Mouse (Mus musculus) forebrain, postnatal 0 days (tissue): Measurements from ENCODE around the gene Hand2. TPM values are rescaled to one million over a fixed set of nuclear protein-coding genes. Genes with fewer than 3 reads are reported as not detected.

ENCODE experiments used
- ATAC-seq: fragments of 200-750 bp; cut with Nextera tagmentation; 2 replicates; pipeline ENCODE4 v1.8.0; 2017; ENCODE audit warnings: mild to moderate bottlenecking, moderate library complexity
- DNase-seq: peaks from one replicate; pipeline ENCODE4 v3.0.0-alpha.2; 2015
- H3K27ac ChIP-seq: fragments of 300-500 bp; sonication (generic); 2 replicates; pipeline ENCODE4 v1.5.1; 2014; ENCODE audit warnings: low read depth, mild to moderate bottlenecking, antibody characterized with exemption, low read length, moderate library complexity, mixed read lengths
- H3K27me3 ChIP-seq: fragments of 300-500 bp; sonication (generic); 2 replicates; pipeline ENCODE4 v1.6.1; 2014; ENCODE audit warnings: mild to moderate bottlenecking, low read length, mixed read lengths; ENCODE audit not compliant: insufficient read depth
- H3K36me3 ChIP-seq: fragments of 300-500 bp; sonication (generic); 2 replicates; pipeline ENCODE4 v1.6.1; 2014; ENCODE audit warnings: mild to moderate bottlenecking, moderate library complexity; ENCODE audit not compliant: insufficient read depth
- H3K4me1 ChIP-seq: fragments of 300-500 bp; sonication (generic); 2 replicates; pipeline ENCODE4 v1.6.1; 2014; ENCODE audit warnings: antibody characterized with exemption; ENCODE audit not compliant: insufficient read depth
- H3K4me2 ChIP-seq: fragments of 300-500 bp; sonication (generic); 2 replicates; pipeline ENCODE4 v1.6.1; 2014; ENCODE audit warnings: low read depth, mild to moderate bottlenecking, moderate library complexity
- H3K4me3 ChIP-seq: fragments of 300-500 bp; sonication (generic); 2 replicates; pipeline ENCODE4 v1.5.1; 2014; ENCODE audit warnings: low read depth, low read length, mixed read lengths
- H3K9ac ChIP-seq: fragments of 300-500 bp; sonication (generic); 2 replicates; pipeline ENCODE4 v1.6.1; 2014; ENCODE audit warnings: mild to moderate bottlenecking
- H3K9me3 ChIP-seq: fragments of 300-500 bp; sonication (generic); 2 replicates; pipeline ENCODE4 v1.6.1; 2016; ENCODE audit warnings: low read length
- CTCF ChIP-seq: sonication (generic); IDR thresholded peaks from 2 replicates; pipeline ENCODE4 v1.5.1; 2016; ENCODE audit warnings: antibody characterized with exemption, control low read depth, low read depth
- WGBS: fragments of 180-500 bp; shearing (Covaris S2); extraction: QIAGEN DNeasy Blood & Tissue Kit; methylation state at CpG from one replicate; pipeline ENCODE4 v1.1.7; 2014; 5-methylcytosine and 5-hydroxymethylcytosine counted together
- polyA plus RNA-seq: library from polyadenylated mRNA; unstranded; fragments of >200 nt; fragmentation: Nextera tagmentation; extraction: Ambion mirVana; gene quantifications from 2 replicates; pipeline ENCODE4 v1.2.1, GENCODE M21; 2015
- total RNA-seq: library from RNA; depleted of rRNA; stranded (reverse); fragments of >200 nt; gene quantifications from 2 replicates; pipeline ENCODE4 v1.2.3, GENCODE M21; 2014

Gene Hand2
- total and polyA plus RNA-seq, 2 experiments from 2014 or later, result not detected

DNA sequence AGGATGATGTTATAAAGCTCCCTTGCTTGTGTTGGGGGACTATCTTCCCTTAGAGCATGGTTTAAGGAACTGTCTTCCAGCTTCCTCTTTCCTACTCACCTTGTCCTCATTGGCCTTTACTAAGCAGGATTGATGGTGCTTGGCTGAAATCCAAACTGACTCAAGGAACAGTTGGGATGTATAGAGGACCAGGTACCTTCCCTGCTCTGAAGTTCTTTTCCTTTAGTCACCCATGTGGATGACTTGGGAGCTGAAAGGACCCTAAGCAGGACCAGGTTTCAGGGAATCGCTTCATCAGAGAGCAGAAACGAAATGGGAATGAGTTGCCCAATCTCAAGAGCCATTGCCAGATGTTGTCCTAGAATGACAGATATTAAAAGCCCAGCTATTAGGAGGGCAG is 31.1 kb downstream of the Hand2 start:
- Histone ChIP-seq H3K4me1 (no peaks in the 10 kb centered on the region), H3K27ac (no peak overlapping the region), H3K4me3 (no peak overlapping the region), H3K9ac (no peak overlapping the region), H3K9me3 (no peaks in the 10 kb centered on the region), H3K4me2 (no peak overlapping the region), H3K36me3 (no peaks in the 10 kb centered on the region), H3K27me3 (peaks cover 75% of the 10 kb centered on the region)
- ATAC-seq (no peak), DNase-seq (no peak)
- TF ChIP-seq CTCF, result no peak
- WGBS, result 13% methylated on average over 2 of the region's 2 CpGs

DNA sequence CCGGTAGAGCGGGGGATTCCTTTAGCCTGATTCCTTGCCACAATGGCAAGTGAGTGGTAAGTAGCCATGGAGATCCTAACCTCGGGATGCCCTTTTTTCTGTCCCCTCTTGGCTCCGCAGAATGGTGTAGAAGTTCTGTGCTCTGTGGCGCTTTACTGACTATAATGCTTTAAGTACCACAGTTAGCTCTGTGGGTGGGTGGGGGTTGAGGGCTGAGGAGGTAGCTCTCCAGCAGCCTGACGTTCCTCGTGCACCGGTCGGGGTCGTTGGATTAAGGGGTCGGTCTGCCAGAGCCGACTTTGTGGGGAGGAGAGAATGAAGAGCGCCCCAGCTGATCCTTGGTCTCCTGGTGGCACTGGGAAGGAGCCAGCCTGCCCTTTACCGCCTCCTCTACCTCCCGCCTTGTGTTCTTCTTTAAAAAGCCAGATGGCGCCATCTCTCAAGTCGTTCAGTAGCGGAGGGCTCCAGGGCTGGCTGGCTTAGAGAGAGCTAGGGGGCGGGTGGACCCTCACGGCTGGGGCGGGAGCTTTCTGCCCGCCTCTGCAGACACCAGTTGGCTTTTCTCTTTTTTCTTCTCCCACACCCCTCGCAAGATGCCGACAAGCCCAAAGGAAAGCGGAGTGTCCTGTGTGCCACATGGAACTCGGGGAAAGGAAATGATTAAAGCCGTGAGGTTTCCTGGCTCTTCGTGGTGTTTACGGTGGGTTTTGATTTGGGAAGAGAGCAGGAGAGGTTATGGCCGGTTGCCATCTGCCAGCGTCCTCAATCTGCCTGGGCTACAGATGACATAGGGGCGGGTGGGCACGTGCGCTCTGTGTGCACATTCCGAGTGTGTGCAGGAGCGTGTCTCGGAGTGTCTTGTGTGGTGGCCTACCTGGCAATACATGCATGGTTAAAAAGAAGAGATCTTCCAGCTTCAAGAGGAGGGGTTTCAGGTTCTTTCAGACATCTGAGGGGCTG is 32.8 kb downstream of the Hand2 start:
- H3K4me1 ChIP-seq, result no peaks in the 10 kb centered on the region
- peak; percentile 79 for DNase-seq
- WGBS, result 2% methylated on average over 37 of the region's 37 CpGs

DNA sequence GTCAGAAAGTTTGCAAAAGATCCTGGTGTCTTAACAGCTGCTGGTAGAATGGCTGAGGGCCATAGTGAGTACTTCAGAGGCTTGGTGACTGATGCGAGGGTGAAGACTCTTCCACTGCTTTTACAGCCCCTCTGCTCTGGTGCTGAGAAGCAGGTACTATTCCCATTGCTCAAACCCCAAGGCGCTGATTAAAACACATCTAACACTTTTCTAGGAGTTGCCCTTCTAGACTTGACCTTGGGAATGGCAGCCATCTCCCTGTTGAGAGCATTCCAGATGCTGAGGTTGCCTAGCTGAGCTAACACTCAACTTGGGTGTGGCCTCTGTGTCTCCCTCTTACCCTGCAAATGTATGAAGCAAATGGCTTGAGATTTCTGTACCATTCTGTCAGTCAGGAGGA is 34.1 kb downstream of the Hand2 start:
- TF ChIP-seq CTCF, result no peak
- 80% methylated on average over 2 of the region's 2 CpGs for WGBS
- H3K27ac ChIP-seq, result no peak overlapping the region
- no peaks in the 10 kb centered on the region for H3K4me1 ChIP-seq
- ATAC-seq (no peak), DNase-seq (no peak)
- H3K4me3 ChIP-seq, result no peak overlapping the region
- H3K9ac ChIP-seq, result no peak overlapping the region
- H3K36me3 ChIP-seq, result no peaks in the 10 kb centered on the region
- no peak overlapping the region for H3K4me2 ChIP-seq
- no peaks in the 10 kb centered on the region for H3K9me3 ChIP-seq
- peaks cover 44% of the 10 kb centered on the region for H3K27me3 ChIP-seq

More for the DNA sequence above, 32.8 kb downstream of the Hand2 start:
- TF ChIP-seq CTCF, result peak; percentile 79
- Histone ChIP-seq H3K4me2 (peak overlapping the region; percentile 79), H3K27ac (no peak overlapping the region), H3K9me3 (no peaks in the 10 kb centered on the region), H3K27me3 (peaks cover 57% of the 10 kb centered on the region), H3K4me3 (peak overlapping the region; percentile 36), H3K9ac (peak overlapping the region; percentile 25; the same call in 1 of the 2 replicates), H3K36me3 (no peaks in the 10 kb centered on the region)
- peak; percentile 96 for ATAC-seq

DNA sequence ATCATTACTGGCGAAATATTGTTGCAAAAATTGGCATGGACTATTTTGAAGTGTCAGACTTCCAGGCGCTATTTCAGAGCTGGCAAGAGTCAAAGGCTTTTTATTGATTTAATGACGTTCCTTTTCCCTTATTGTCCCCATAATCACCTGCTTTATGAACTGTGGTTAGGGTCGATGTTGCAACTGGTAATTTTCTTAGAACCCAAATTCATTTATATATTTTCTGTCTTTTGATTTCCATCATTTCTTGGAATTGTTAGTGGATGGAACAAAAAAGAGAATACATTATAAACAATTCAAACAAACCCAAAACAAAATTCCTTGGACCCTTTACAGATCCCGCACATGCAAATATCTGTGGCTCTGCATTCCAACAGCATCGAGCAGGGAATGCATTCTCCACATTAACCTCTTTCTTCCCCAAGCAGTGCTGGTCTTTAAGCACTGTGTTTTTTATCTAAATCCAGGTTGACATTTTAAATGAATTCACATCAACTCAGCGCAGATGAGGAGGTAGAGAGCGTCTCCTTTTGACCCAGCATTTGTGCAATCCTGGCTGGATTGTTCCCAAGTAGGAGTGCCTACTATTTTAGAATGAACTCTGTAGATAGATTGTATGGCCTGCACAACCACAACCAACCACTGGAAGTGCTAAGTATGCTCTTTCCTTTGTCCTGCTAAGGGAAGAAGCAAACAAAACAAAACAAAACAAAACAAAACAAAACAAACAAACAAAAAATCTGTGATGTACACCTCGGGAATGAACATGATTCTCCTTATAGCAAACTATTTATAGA is 35.9 kb downstream of the Hand2 start:
- TF ChIP-seq CTCF, result no peak

DNA sequence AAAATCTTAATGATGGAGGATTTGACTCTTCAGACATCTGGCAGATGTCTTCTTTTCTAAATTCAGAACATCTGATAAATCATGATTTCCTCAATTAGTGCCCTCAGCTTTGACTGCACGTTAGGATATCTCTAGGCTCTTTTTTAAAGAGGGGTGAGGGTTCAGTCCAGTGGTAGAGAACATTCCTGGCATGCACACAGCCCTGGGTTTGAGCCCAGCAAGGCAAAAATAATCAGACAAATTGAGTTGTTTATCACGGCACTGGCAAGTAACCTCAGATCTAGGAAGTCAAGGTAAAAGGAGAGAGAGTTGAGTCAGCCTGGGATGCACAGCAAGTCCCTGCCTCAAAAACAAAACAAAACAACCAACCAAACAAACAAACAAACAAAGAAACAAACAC is 39.7 kb downstream of the Hand2 start:
- Histone ChIP-seq H3K36me3 (no peaks in the 10 kb centered on the region), H3K27me3 (peaks cover 2% of the 10 kb centered on the region), H3K4me1 (no peaks in the 10 kb centered on the region), H3K4me2 (no peak overlapping the region), H3K9ac (no peak overlapping the region), H3K27ac (no peak overlapping the region), H3K9me3 (no peaks in the 10 kb centered on the region), H3K4me3 (no peak overlapping the region)
- no peak for TF ChIP-seq CTCF
- DNase-seq (no peak), ATAC-seq (no peak)
- 36% methylated on average over 2 of the region's 2 CpGs for WGBS

More for the DNA sequence above, 35.9 kb downstream of the Hand2 start:
- Histone ChIP-seq H3K9ac (no peak overlapping the region), H3K4me2 (no peak overlapping the region), H3K9me3 (no peaks in the 10 kb centered on the region), H3K27me3 (peaks cover 31% of the 10 kb centered on the region), H3K36me3 (no peaks in the 10 kb centered on the region), H3K27ac (no peak overlapping the region), H3K4me3 (no peak overlapping the region), H3K4me1 (no peaks in the 10 kb centered on the region)
- DNase-seq (no peak), ATAC-seq (no peak)
- 52% methylated on average over 9 of the region's 9 CpGs for WGBS

DNA sequence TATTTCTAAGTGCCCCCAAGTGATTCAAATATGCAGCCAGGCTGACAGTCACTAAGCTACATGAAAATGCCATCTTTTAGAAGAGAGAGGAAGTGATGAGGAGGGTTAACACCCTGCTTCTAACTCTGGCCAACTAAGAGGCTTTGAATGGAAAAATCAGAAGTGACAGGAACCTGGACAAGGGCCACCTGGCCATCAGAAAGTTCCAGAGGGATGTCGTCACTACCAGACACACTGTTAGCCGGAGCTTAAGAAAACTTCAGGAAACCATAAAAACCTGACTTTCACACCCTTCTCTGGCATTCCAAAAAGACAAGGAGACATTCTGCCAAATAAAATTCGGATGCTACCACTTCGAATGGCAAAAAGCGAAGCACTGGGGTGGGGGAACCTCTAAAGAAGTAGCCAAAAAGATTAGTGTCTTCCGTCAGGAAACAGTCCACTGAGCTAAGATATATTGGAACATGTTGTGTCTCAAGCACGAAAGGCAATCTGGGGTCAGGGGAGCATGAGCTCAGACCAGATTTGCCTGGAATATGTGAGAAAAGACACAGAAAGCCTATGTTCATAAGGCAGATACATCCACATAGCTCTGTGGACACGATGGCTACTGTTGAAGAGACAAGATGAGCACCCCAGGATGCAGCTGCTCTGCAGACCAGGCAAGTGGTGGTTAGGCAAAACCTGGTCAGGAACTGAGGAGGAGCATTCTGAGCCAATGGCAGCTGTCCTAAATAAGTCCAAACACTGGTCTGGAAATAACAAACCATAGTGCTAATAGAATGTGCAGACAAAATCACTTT is 40.4 kb downstream of the Hand2 start:
- WGBS, result 54% methylated on average over 8 of the region's 8 CpGs
- Histone ChIP-seq H3K9me3 (no peaks in the 10 kb centered on the region), H3K4me3 (no peak overlapping the region), H3K9ac (no peak overlapping the region), H3K4me2 (no peak overlapping the region), H3K36me3 (no peaks in the 10 kb centered on the region), H3K27ac (no peak overlapping the region), H3K4me1 (no peaks in the 10 kb centered on the region), H3K27me3 (no peaks in the 10 kb centered on the region)
- DNase-seq (no peak), ATAC-seq (peak; percentile 48)
- no peak for TF ChIP-seq CTCF
